In the genomic region with DNA sequence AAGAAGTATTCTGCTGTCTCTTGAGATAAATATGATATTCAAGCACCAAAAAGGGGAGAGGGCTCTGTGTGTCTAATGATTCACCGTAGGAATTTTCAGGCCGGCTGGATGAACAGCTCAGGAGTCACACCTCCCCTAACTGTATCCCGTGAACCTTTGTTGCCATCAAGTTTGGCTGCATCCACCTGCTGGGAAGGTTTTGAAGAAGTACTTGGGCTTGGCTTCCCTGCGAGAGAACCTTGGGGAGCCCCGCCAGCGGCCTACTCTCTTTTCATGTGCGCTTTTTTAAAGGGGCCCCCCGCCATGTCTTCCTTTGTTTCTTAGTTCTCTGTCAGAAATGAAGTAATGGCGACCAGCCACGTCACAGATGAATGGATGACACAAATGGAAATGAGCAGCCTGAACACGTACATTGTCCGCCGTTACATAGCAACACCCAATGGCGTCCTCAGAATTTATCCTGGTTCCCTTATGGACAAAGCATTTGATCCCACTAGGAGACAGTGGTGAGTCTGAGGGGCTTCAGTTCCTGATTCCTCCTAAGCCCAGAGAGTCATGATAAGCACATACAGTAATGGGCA, we compare ENCODE assay signal across 18 mouse cellular contexts. TPM values are rescaled to one million over a fixed set of nuclear protein-coding genes. Genes with fewer than 3 reads are reported as not detected.
A peak's percentile ranks its signal among the peaks of the same experiment; 100 is the strongest.
DNase-seq lines count a peak whose midpoint lies in the region; ATAC-seq lines count a peak whose summit lies in the region.
"Had no signal": no experiment of that assay in that cellular context is flagged by ENCODE, and none has a peak within 500 bp of the region (broad histone marks: within the 10 kb centered on the region; RNA-seq: fewer than 3 reads in every experiment).

No protein-coding gene starts in this region.

- peak; percentile 47 for DNase-seq in left cerebral cortex, postnatal 4 days
- no peak for DNase-seq in left cerebral cortex, adult 18-20 months (ENCODE audit: low spot score in 2 of 2)
- peak; percentile 84 for DNase-seq in hindbrain, embryonic 10.5 days (ENCODE audit: low spot score)
- DNase-seq in cerebellum, adult 9-10 months: no peak
- no peak for DNase-seq in adrenal gland, postnatal 14 days
- DNase-seq in cerebellum, adult 18-20 months: no peak
- DNase-seq: adrenal gland, postnatal 10 days; kidney, postnatal 14 days; layer of hippocampus, postnatal 36 days; lung, embryonic 14.5 days had no signal

- H3K36me3 ChIP-seq in hindbrain, embryonic 10.5 days: peaks cover 85% of the 10 kb centered on the region
- H3K36me3 ChIP-seq in midbrain, embryonic 12.5 days: peaks cover 62% of the 10 kb centered on the region
- H3K36me3 ChIP-seq in neural tube, embryonic 15.5 days: no peaks in the 10 kb centered on the region

- intact Hi-C loops in left cerebral cortex, postnatal 4 days (cut with DNase I): no loop called here

- H3K4me1 ChIP-seq in hindbrain, embryonic 10.5 days (replicated peaks): peaks cover 24% of the 10 kb centered on the region
- H3K4me1 ChIP-seq in midbrain, embryonic 12.5 days: peaks cover 22% of the 10 kb centered on the region
- 0 out of 2 replicates have a peak, but pooled peaks cover 9% of the 10 kb centered on the region for H3K4me1 ChIP-seq in neural tube, embryonic 15.5 days

- ATAC-seq in midbrain, embryonic 12.5 days (ENCODE audit: low FRiP score, low read depth): peak; percentile 84
- ATAC-seq in neural tube, embryonic 15.5 days (ENCODE audit: low FRiP score): peak; percentile 46; the same call in 1 of the 2 replicates
- ATAC-seq: intestine, embryonic 16.5 days had no signal

- no peak overlapping the region for H3K9ac ChIP-seq in midbrain, embryonic 12.5 days (replicated peaks)
- no peak overlapping the region for H3K9ac ChIP-seq in neural tube, embryonic 15.5 days (replicated peaks)
- H3K9ac ChIP-seq: limb, embryonic 15.5 days; lung, embryonic 14.5 days had no signal

- H3K27ac ChIP-seq in hindbrain, embryonic 10.5 days: peak overlapping the region; percentile 92
- peak overlapping the region; percentile 93 for H3K27ac ChIP-seq in midbrain, embryonic 12.5 days (replicated peaks)
- H3K27ac ChIP-seq in neural tube, embryonic 15.5 days (replicated peaks): peak overlapping the region; percentile 7; the same call in 1 of the 2 replicates
- H3K27ac ChIP-seq: limb, embryonic 15.5 days had no signal

- H3K9me3 ChIP-seq in hindbrain, embryonic 10.5 days: no peaks in the 10 kb centered on the region
- H3K9me3 ChIP-seq in midbrain, embryonic 12.5 days: no peaks in the 10 kb centered on the region
- H3K9me3 ChIP-seq in neural tube, embryonic 15.5 days (replicated peaks): no peaks in the 10 kb centered on the region
- H3K9me3 ChIP-seq: limb, embryonic 15.5 days had no signal

- 34% methylated on average over 14 of the region's 14 CpGs for WGBS in hindbrain, embryonic 10.5 days
- WGBS in midbrain, embryonic 12.5 days: 29% methylated on average over 14 of the region's 14 CpGs
- 22% methylated on average over 14 of the region's 14 CpGs for WGBS in neural tube, embryonic 15.5 days

- H3K4me2 ChIP-seq in midbrain, embryonic 12.5 days (replicated peaks): peak overlapping the region; percentile 22
- no peak overlapping the region for H3K4me2 ChIP-seq in neural tube, embryonic 15.5 days
- H3K4me2 ChIP-seq: limb, embryonic 15.5 days; lung, embryonic 14.5 days had no signal

- H3K27me3 ChIP-seq in hindbrain, embryonic 10.5 days (ENCODE audit: insufficient read depth, poor library complexity, severe bottlenecking): no peaks in the 10 kb centered on the region
- H3K27me3 ChIP-seq in midbrain, embryonic 12.5 days: no peaks in the 10 kb centered on the region
- no peaks in the 10 kb centered on the region for H3K27me3 ChIP-seq in neural tube, embryonic 15.5 days (replicated peaks)
- H3K27me3 ChIP-seq: limb, embryonic 15.5 days had no signal

- H3K4me3 ChIP-seq in hindbrain, embryonic 10.5 days: 0 out of 2 replicates have a peak overlapping the region, but pooled peaks have one; percentile 28
- no peak overlapping the region for H3K4me3 ChIP-seq in midbrain, embryonic 12.5 days
- no peak overlapping the region for H3K4me3 ChIP-seq in neural tube, embryonic 15.5 days (replicated peaks)
- H3K4me3 ChIP-seq: limb, embryonic 15.5 days had no signal

RNA-seq across cellular contexts. Expression of gene Gm10577, which starts 46.0 kb away (rescaled TPM):
- total RNA-seq in left cerebral cortex, postnatal 4 days (2021): not detected
- total RNA-seq in left cerebral cortex, adult 18-20 months (2021): not detected
- polyA plus RNA-seq in hindbrain, embryonic 10.5 days (2016; fragmentation: Nextera tagmentation; extraction: Ambion mirVana): not detected in 2 replicates
- polyA plus RNA-seq in midbrain, embryonic 12.5 days (2016; fragmentation: Nextera tagmentation; extraction: Ambion mirVana): not detected in 2 replicates
- polyA plus RNA-seq in neural tube, embryonic 15.5 days (2015; fragmentation: Nextera tagmentation; extraction: Ambion mirVana): not detected in 2 replicates
- total RNA-seq in adrenal gland, postnatal 14 days (2021): not detected in 2 replicates
- total RNA-seq: adrenal gland, postnatal 10 days; gastrocnemius, postnatal 4 days; layer of hippocampus, postnatal 36 days; megakaryocyte, adult 5-6 weeks had no signal
- polyA plus RNA-seq: heart, embryonic 16.5 days; intestine, embryonic 16.5 days; limb, embryonic 15.5 days; lung, embryonic 14.5 days; small intestine, adult 2 months had no signal

Comparison
In these comparisons a context has a peak if more than half of its experiments do, and no peak if none do; other contexts are left out.
1. DNase-seq: peak in left cerebral cortex, postnatal 4 days (single experiment) and hindbrain, embryonic 10.5 days (single experiment); none in left cerebral cortex, adult 18-20 months (0 of 2), cerebellum, adult 9-10 months (single experiment), adrenal gland, postnatal 14 days (single experiment) and cerebellum, adult 18-20 months (0 of 2).
2. H3K27ac ChIP-seq: peak in every context shown above with its lines; median percentile 93 in midbrain, embryonic 12.5 days; 92 in hindbrain, embryonic 10.5 days; 7 in neural tube, embryonic 15.5 days.